Mouse (Mus musculus) MEL-GATA-1-ER (cell line): Measurements from ENCODE around the gene Acvr1b.

Source experiments
- DNase-seq: peaks from one replicate; pipeline ENCODE4 v3.0.0-alpha.2; 2012; ENCODE audit warnings: low read depth; ENCODE audit errors: extremely low read depth

Acvr1b gene

GRCm38 (mm10) chr15:101228866-101229590 lies 55.2 kb downstream of the Acvr1b start:
- no peak for DNase-seq

DNA sequence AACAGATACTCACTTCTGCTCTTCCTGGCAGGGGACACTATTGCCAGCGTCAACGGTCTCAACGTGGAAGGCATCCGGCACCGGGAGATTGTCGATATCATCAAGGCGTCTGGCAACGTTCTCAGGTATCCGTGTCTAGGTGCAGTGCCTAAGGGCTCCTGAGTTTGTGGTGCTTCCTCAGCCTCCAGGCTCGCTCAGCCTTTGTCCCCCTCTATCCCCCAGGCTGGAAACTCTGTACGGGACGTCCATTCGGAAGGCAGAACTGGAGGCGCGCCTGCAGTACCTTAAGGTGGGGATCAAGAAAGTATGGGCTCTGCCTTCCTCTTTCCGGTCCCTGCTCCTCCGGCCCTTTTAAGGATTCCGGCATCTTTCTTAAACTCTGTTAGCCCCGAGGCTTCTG lies 56.6 kb downstream of the Acvr1b start:
- DNase-seq, result no peak

DNA sequence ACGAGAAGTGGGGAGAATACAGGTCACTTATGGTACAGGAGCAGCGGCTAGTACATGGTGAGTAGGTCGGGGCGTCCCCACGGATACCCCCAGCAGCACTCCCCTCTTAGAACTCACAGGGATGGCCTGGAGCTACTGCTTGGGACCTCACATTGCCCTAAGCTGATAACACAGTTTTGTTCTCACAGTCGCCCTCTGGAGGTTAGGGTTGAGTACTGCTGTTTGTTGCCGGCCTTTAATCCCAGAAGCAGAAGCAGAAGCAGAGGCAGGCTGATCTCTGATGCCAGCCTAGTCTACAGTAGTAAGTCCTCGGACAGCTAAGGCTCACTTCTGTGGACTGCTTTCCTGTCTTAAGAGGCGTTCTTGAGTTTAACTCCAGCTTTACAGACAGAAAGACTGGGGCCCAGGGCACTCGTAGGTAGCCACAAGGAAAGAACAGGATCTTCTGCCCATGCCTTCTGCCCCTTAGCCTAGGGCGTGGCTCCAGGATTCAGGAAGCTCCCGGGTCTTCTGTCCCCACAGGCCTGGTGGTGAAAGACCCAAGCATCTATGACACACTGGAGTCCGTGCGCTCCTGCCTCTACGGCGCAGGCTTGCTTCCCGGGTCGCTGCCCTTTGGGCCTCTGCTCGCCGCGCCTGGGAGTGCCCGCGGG lies 57.3 kb downstream of the Acvr1b start:
- peak; percentile 61 for DNase-seq

DNA sequence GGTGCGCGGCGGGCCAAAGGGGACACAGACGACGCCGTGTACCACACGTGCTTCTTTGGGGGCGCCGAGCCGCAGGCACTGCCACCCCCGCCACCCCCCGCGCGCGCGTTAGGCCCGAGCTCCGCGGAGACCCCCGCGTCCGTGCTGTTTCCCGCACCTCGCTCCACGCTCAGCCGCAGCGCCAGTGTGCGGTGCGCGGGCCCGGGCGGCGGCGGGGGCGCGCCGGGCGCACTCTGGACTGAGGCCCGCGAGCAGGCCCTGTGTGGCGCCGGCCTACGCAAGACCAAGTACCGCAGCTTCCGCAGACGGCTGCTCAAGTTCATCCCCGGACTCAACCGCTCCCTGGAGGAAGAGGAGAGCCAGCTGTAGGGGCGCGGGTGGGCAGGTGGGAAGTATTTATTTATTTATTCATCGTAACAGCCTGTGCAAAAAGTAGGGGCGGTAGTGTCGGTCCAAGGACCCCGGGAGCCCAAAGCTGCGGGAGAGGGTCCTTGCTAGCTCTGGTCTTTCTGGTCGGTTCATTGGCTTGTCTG lies 57.8 kb downstream of the Acvr1b start:
- DNase-seq, result no peak

DNA sequence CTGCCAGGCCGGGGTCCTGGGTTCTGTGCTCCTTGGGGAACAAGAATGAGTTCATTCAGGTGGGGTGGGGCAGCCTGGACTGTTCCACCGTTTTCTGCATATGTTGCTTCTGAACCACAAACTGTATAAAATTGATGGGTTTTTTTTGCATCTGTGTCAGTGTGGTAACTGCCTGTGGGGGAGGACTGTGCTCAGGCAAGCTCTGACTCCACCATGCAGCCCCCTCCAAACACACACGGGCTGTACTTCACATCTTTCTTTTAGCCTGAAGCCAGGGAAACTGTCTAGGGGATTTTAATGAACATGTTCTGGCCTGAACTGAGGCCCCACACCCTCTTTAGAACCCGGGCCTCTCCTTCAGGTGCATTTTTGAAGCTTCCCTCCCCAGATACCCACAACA lies 58.7 kb downstream of the Acvr1b start:
- DNase-seq, result no peak

DNA sequence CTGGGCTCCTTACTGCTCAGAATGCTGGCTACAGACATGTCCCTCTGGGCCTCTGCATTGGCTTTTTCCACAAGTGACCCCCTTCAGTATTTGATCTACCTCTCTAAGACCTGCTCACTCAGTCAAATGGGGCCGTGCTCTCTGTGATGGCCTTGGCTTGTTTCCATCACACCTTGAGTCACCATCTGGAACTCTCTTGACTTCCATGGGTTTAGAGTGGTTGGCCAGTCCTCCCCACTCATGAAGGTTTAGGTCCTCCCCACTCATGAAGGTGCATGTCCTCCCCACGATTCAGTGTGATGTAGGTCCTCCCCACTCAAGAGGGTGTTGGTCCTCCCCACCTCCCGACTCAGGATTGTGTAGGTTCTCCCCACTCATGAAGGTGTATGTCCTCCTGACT lies 59.3 kb downstream of the Acvr1b start:
- DNase-seq, result no peak

DNA sequence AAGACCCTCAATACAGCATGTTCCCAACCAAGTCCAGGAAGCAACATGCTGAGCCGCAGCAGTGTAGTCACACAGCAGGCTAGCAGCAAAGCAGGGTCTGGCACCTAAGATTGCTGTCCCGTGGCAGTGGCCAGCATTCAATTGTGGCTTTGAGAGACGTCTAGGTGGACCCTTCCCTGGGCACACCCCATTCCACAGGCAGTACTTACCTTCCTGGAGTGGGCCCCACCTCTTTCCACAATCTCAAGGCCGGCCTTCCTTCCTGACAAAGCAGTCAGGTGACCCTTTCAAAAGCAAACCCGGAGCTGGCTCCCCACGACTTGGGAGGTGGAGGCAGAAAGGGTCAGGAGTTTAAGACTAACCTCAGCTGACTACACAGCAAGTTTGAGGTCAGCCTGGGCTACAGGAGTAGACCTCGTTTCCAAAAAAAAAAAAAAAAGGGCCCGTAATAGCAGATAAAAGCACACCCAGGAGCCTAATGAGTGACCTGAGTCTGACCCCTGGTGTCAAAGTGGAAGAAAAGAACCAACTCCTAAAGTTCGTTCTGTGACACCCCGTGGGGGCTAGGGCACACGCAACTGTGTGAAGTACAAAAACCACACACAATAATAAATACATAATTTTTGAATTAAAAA lies 59.9 kb downstream of the Acvr1b start:
- no peak for DNase-seq

- no peak for DNase-seq
Measured at GRCm38 (mm10) chr15:101234611-101235341, 60.9 kb downstream of the Acvr1b start.

DNA sequence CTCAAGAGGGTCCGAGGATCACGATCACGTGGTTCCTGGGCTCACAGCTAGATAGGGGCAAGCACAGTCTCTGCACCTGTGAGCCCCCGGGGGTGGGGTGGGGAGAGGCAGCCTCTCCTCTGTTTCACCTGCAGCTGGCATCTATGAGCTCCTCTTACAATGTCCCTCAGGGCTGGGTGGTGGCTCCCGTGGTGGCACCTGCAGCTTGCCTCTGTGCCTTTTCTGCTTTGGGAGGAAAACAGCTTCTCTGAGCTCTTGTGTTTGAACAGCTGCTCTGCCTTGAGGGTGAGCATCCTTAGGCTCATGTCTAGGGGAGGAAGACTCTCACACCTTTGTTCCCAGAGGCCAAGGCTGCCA lies 61.5 kb downstream of the Acvr1b start:
- no peak for DNase-seq

DNA sequence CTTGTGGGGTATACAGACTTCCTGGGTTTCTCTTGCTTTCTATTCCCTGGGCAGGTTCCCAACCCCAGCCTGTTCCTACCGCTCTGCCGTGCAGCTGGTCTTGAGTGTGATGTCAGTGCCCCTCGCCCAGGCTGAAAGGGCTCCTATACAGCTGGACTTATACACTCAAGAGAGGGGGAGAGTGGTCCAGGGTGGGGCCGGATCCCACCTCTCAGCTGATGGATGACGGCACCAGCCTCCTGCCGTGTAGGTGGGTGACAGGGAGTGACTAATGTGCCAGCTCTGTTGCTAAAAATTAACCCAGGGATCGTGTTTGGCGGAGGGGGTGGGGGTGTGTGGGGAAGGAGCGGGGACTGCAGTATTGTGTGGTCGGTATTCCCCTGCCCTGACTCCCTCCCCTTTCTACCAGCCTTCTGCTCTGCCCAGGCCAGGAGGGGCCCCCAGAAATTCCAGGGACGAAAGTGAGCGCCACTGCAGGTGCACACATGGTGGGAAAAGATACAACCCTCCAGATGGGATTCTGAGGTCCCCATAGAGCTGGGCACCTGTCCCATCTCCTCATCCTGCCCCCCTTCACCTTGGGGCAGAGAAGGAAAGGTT lies 62.0 kb downstream of the Acvr1b start:
- no peak for DNase-seq

- DNase-seq, result no peak
Measured at GRCm38 (mm10) chr15:101236878-101237277, 63.0 kb downstream of the Acvr1b start.

DNA sequence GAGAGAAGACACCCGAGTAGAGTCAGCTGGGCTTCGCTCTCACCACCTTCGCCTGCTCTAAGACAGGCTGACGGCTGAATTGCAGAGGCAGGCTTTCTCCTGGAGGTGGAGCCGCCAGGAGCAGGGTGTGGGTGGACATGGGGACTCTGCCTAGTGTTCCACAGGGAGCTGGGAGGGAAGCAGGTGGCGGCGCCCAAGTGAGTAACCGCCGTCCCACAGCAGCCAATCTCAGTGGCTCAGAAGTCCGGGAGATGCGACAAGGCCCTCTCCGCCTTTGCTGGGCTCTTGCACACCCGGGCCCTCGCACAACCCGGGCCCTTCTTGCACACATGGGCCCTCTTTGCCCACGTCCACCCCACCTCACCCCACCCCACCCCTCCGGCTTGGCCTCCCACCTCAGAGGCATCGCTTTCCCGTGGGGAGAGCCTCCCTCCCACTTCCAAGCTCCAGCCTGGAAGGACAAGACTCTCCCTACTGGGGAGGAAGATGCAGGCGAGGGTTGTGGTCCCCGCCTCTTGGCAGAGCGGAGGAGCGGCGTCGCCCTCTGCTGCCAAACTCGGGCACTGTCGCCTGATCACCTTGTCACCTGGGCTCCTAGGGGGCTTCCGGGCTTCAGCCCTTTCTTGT lies 65.1 kb downstream of the Acvr1b start:
- no peak for DNase-seq

DNA sequence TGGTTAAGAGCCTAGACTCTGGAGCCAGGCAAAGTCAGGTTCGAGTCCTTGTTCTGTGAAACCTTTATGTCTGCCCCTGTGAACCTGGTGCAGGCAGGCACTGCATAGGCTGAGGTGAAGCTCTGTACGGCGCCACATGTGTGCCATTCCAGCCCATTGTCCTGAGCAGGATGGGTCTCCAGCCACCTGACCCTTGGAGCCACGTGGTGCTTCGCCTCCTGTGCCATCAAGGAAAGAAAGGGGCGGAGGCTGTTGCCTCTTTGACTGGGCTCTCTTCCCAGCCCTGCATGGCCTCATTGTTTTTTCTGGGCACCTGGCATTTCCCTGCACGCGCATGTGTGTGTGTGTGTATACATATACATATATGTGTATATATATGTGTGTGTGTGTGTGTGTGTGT lies 66.0 kb downstream of the Acvr1b start:
- DNase-seq, result no peak

DNA sequence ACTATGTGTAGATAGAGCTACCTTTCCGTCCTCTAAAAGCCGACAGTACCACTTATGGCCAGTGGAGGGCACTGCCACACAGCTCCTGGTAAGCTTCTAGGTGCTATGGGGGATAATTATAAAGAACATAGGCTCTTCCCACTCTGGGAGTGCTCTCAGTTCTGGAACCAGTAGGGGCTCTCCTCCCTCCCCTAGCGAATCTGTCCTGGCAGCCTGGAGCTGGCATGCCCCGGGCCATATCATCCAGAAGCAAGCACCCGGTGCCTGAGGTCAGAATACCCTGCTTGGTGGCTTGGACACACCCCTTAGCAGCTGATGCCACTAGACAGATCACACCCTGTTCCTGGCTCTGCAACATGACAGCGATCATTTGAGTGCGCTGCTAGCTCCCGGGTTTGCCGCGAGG lies 66.9 kb downstream of the Acvr1b start:
- peak; percentile 88 for DNase-seq

DNA sequence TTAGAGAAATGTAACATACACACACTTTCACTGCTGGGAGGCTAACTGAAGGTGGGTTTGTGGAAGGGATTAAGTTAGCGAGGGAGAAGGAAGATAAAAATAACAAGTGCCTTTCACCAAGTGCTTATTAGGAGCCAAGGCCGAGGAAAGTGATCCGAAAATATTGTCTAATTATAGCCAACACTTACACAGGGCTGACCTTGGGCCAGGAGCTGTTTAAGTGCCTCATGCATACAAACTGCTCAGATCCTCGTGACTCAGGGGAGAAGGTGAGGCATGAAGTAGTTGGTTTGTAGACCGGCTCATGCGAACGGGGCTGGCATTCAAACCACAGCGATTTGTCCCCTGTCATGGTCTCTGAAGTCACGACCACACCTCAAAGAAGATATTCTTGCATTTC lies 67.4 kb downstream of the Acvr1b start:
- DNase-seq, result no peak

DNA sequence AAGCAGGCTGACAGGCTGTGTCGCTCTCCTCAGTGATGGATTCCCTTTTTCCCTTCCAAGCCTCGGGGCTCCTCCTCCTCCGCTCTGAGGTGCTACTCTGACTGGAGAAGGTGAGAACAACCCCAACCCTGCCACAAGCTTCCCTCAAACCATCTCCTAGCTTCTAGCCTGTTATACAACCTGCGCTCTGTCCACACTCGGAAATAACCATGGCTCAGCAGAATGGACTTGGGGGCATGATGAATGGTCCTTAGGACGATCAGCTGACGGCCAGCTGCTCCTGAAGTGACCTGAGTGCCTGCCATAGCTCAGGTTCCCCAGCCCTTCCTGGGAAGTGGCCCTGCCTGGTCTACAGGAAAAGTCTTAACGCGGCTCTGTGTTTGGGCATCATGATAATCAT lies 68.0 kb downstream of the Acvr1b start:
- DNase-seq, result no peak

DNA sequence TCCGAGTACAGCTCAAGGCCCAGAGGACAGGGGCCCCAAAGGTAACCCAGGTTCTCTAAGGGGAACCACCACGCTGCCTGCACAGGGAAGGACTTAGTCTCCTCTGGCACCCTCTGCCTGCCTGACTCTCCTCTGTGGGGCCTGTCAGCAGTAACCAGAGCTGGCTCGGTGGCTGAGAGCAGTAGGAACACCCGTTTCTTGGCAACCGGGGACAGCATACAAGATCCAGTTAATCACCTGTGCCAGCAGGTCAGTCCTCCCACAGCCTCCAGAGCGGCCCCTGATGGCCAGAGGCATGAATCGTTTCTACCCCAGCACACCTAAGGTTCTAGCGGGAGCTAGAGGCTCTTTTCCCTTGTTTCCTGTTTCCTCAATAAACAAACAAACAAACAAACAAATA lies 68.8 kb downstream of the Acvr1b start:
- DNase-seq, result no peak

DNA sequence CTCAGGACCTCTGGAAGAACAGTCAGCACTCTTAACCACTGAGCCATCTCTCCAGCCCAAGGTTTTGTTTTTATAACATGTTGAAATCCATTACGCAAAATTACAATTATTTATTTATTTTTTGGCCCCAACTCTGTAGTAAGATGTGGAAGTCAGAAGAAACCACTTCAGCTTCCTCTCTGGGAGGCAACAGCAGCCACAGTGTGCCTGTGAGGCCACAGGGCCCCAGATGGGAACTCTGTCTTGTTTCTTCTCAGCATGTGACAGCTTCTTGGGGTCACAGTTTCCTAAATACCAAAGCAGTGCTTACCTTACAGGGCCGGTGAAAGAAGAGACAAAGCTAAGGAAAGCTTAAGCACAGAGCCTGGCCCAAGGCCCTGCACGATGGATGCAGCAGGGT lies 70.1 kb downstream of the Acvr1b start:
- no peak for DNase-seq

- peak; percentile 98 for DNase-seq
Measured at GRCm38 (mm10) chr15:101246231-101247154, 72.6 kb downstream of the Acvr1b start.

GRCm38 (mm10) chr15:101247155-101247498 lies 73.3 kb downstream of the Acvr1b start:
- DNase-seq, result no peak
